In the genomic region with DNA sequence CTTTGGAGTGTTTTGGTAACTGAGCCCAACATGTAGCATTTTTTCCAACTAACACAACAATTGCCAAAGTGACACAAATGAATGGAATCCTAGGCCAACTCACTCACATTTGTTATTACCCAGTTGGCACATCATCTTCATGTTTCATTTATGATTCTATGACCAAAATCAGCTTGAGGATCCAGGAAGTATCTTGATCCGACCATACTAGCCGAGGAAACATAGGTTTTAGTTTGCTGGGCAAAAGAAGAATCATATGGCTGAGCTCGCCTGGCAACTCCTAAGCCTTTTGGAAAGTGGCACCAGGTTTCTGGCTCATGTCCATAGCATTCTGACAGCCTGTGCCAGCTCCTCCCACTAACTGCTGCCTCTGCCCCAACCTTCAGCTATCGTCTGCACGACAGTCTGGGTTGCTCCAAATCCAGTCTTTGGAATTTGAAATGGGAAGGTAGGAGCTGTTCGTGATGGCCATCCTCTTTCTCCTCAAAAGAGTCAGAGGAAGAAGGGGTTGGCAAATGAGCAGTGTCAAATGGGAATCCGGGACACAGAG, we compare ENCODE assay signal across 9 mouse cellular contexts.
A peak's percentile ranks its signal among the peaks of the same experiment; 100 is the strongest.
DNase-seq lines count a peak whose midpoint lies in the region; ATAC-seq and TF ChIP-seq lines count a peak whose summit lies in the region.
"Had no signal": no experiment of that assay in that cellular context is flagged by ENCODE, and none has a peak within 500 bp of the region (broad histone marks: within the 10 kb centered on the region; RNA-seq: fewer than 3 reads in every experiment).

No protein-coding gene starts in this region.

- no peak overlapping the region for H3K9ac ChIP-seq in heart, adult 2 months (ENCODE audit: low read depth, low read length)
- H3K9ac ChIP-seq in heart, embryonic 12.5 days: no peak overlapping the region
- H3K9ac ChIP-seq: limb, embryonic 13.5 days had no signal

- H3K4me2 ChIP-seq in heart, embryonic 12.5 days: no peak overlapping the region
- H3K4me2 ChIP-seq: limb, embryonic 13.5 days had no signal

- intact Hi-C loops in heart, adult 2 months (cut with DNase I): no loop called here

- WGBS in heart, adult 2 months: 53% methylated on average over 7 of the region's 7 CpGs
- 50% methylated on average over 7 of the region's 7 CpGs for WGBS in heart, embryonic 12.5 days

- H3K36me3 ChIP-seq in heart, adult 2 months (ENCODE audit: control insufficient read depth, insufficient read depth, low read length): no peaks in the 10 kb centered on the region; the same call in 1 of the 2 replicates
- H3K36me3 ChIP-seq in heart, embryonic 12.5 days: no peaks in the 10 kb centered on the region
- H3K36me3 ChIP-seq: limb, embryonic 13.5 days had no signal

- H3K27ac ChIP-seq in heart, adult 2 months: no peak overlapping the region
- no peak overlapping the region for H3K27ac ChIP-seq in heart, embryonic 12.5 days (ENCODE audit: poor library complexity, severe bottlenecking)
- H3K27ac ChIP-seq: limb, embryonic 13.5 days had no signal

- peak; percentile 46 to 62 for DNase-seq in heart, adult 2 months
- peak; percentile 50 for DNase-seq in adrenal gland, adult 8-10 months
- peak; percentile 58 to 68 for DNase-seq in kidney, postnatal 36 days
- DNase-seq in lung, postnatal 25 days (ENCODE audit: low spot score): peak; percentile 42
- DNase-seq in c-Kit-positive CD71-positive TER-119-positive erythroid progenitor cells, embryonic 14.5 days (ENCODE audit: low spot score): no peak

- no peaks in the 10 kb centered on the region for H3K79me2 ChIP-seq in heart, adult 2 months (replicated peaks; ENCODE audit: control insufficient read depth, insufficient read depth, low read length)

- no peak for ATAC-seq in heart, embryonic 12.5 days (ENCODE audit: insufficient number of reproducible peaks, low FRiP score)
- ATAC-seq in frontal cortex, adult (ENCODE audit: low TSS enrichment): peak; percentile 84
- ATAC-seq in inflammation-experienced regulatory T-cells, adult 6 months: no peak

- H3K4me3 ChIP-seq in heart, adult 2 months: no peak overlapping the region
- H3K4me3 ChIP-seq in heart, embryonic 12.5 days: no peak overlapping the region
- H3K4me3 ChIP-seq: limb, embryonic 13.5 days had no signal

- TF ChIP-seq CTCF in heart, adult 2 months (IDR thresholded peaks at IDR 0.05): no peak

- peaks cover 6% of the 10 kb centered on the region for H3K4me1 ChIP-seq in heart, adult 2 months (ENCODE audit: control insufficient read depth, insufficient read depth, low read length)
- H3K4me1 ChIP-seq in heart, embryonic 12.5 days (replicated peaks): peaks cover 51% of the 10 kb centered on the region

- no peak for TF ChIP-seq EP300 in heart, adult 2 months (IDR thresholded peaks at IDR 0.05; ENCODE audit: insufficient read depth, low read depth, low read length)

- H3K9me3 ChIP-seq in heart, embryonic 12.5 days (replicated peaks): no peaks in the 10 kb centered on the region
- H3K9me3 ChIP-seq: limb, embryonic 13.5 days had no signal

- no peaks in the 10 kb centered on the region for H3K27me3 ChIP-seq in heart, adult 2 months (ENCODE audit: control insufficient read depth, insufficient read depth, low read length)
- no peaks in the 10 kb centered on the region for H3K27me3 ChIP-seq in heart, embryonic 12.5 days (replicated peaks)
- H3K27me3 ChIP-seq: limb, embryonic 13.5 days had no signal

- no peak for TF ChIP-seq POLR2A in heart, adult 2 months (IDR thresholded peaks at IDR 0.05; ENCODE audit: insufficient read depth, low read depth, low read length)
